Mouse (Mus musculus) stomach, adult 2 months (tissue): Measurements from ENCODE around the gene Apbb2. TPM values are rescaled to one million over a fixed set of nuclear protein-coding genes. Genes with fewer than 3 reads are reported as not detected.

Experiments used
- polyA plus RNA-seq: library from polyadenylated mRNA; depleted of rRNA; stranded (reverse); fragments of >200 nt; gene quantifications from 2 replicates; pipeline ENCODE4 v1.2.3, GENCODE M21; 2012; rRNA removed

Gene Apbb2
- polyA plus RNA-seq, result 2.4 and 4.6 TPM in 2 replicates

GRCm38 (mm10) chr5:66618597-66618996 lies at the start of gene Apbb2:
TSS of gene Apbb2 (minus strand) at chr5:66618784.

GRCm38 (mm10) chr5:66259756-66260448 lies 358.7 kb downstream of the Apbb2 start, which contains the start of gene Nsun7:
TSS of gene Nsun7 (plus strand) at chr5:66259897.

Other genes starting within 250 kb of the Apbb2 start
- gene Uchl1, start 57.3 kb upstream of the Apbb2 start, polyA plus RNA-seq, result 13.2 and 21.7 TPM in 2 replicates
- gene Limch1, start 127.0 kb upstream of the Apbb2 start, polyA plus RNA-seq, result 0.25 and 0.93 TPM in 2 replicates